Mouse (Mus musculus) kidney, adult 8-10 months (tissue): ENCODE measurements around the gene Stbd1.

ENCODE experiments used
- DNase-seq, 2 experiments: peaks; one replicate each; pipeline ENCODE4 v3.0.0; 2022

Gene Stbd1

GRCm38 (mm10) chr5:92640861-92641260, 38.0 kb downstream of the Stbd1 start:
- DNase-seq: peak; percentile 7 to 40
